Mouse (Mus musculus) lung, postnatal 0 days (tissue): ENCODE measurements around the gene Ergic1.

ENCODE experiments used
- CTCF ChIP-seq: IDR thresholded peaks from 2 replicates; pipeline ENCODE4 v1.5.1; 2016; ENCODE audit warnings: antibody characterized with exemption, mild to moderate bottlenecking
- EP300 ChIP-seq: IDR thresholded peaks from 2 replicates; pipeline ENCODE4 v1.6.1; 2016; ENCODE audit warnings: antibody characterized with exemption, mild to moderate bottlenecking, control low read depth

DNA sequence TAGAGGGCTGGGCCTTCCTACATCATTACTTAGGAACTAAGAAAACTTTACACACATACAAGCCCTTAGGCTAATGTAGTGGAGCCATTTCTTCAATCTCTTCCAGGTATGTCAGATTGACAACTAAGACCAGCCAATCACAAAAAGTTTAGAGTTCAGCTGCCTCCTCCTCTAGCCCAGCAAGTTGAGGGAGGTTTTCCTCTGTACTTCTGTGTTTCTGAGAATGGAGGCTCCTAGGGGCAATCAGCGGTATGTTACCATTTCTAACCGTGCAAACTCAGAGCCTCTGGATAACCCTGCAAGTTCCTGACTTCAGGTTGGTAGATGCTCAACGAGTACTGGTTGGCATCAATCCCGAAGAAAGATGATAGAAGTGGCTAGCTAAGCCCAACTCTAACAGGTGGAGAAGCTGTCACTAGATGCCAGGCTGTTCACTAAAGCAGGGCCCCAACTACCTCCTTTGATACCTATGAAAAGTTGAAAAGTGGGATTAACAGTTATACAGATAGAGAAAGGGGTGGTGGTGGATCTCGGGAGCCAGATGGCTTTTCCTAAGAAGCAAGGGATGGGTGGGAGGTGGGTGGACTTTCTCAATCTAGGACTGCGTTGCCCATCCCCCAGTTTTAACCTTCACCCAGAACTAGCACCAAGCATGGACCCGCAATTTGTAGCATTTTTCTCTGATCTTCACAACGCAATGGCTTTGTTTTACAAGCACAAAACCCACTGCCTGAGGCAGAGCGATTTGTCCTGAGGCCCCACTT, 581 bp upstream of the Ergic1 start:
- TF ChIP-seq CTCF (no peak), EP300 (no peak)
